Mouse (Mus musculus) olfactory bulb, adult 2 months (tissue): ENCODE results near the gene Fgf10. TPM values are rescaled to one million over a fixed set of nuclear protein-coding genes. Genes with fewer than 3 reads are reported as not detected.

Source experiments
- H3K27ac ChIP-seq: fragments of 200-500 bp; 2 replicates; pipeline ENCODE4 v1.5.1; 2012; ENCODE audit warnings: low read depth, low read length; ENCODE audit not compliant: insufficient read depth
- H3K4me1 ChIP-seq: fragments of 200-500 bp; 2 replicates; pipeline ENCODE4 v1.6.1; 2012; ENCODE audit warnings: low read length; ENCODE audit not compliant: control insufficient read depth, insufficient read depth
- H3K4me3 ChIP-seq: fragments of 200-500 bp; 2 replicates; pipeline ENCODE4 v1.5.1; 2012; ENCODE audit warnings: mild to moderate bottlenecking, low read depth, low read length, moderate library complexity; ENCODE audit not compliant: insufficient read depth
- CTCF ChIP-seq: fragments of 200-500 bp; IDR thresholded peaks from 2 replicates; pipeline ENCODE4 v1.5.1; 2012; ENCODE audit warnings: low read depth, mild to moderate bottlenecking, low read length, moderate library complexity; ENCODE audit not compliant: insufficient read depth
- POLR2A ChIP-seq: fragments of 200-500 bp; IDR thresholded peaks from 2 replicates; pipeline ENCODE4 v1.6.1; 2012; ENCODE audit warnings: mild to moderate bottlenecking, low read depth, low read length, moderate library complexity; ENCODE audit not compliant: insufficient read depth
- WGBS: fragments of 180-500 bp; shearing (Covaris S2); methylation state at CpG from one replicate; pipeline ENCODE4 v1.1.7; 2018; 5-methylcytosine and 5-hydroxymethylcytosine counted together
- polyA plus RNA-seq: library from polyadenylated mRNA; stranded (reverse); fragments of >200 nt; gene quantifications from 2 replicates; pipeline ENCODE4 v1.2.4, GENCODE M21; 2012; ENCODE audit warnings: low replicate concordance; ENCODE audit not compliant: missing spikeins, insufficient read depth, insufficient read length

Fgf10 gene
- polyA plus RNA-seq, 1 experiment: not detected

GRCm38 (mm10) chr13:118715066-118716018, 45.8 kb downstream of the Fgf10 start:
- H3K4me1 ChIP-seq: peaks cover 8% of the 10 kb centered on the region; the same call in 1 of the 2 replicates
- TF ChIP-seq CTCF (no peak), POLR2A (0 out of 2 replicates have a peak, but pooled peaks have one; percentile 14)
- peak overlapping the region; percentile 55 for H3K4me3 ChIP-seq
- peak overlapping the region; percentile 14; the same call in 1 of the 2 replicates for H3K27ac ChIP-seq
- WGBS: 3% methylated on average over 31 of the region's 31 CpGs

GRCm38 (mm10) chr13:118716265-118716664, 46.7 kb downstream of the Fgf10 start:
- Histone ChIP-seq H3K4me3 (peak overlapping the region; percentile 33), H3K27ac (no peak overlapping the region), H3K4me1 (peaks cover 8% of the 10 kb centered on the region; the same call in 1 of the 2 replicates)
- TF ChIP-seq POLR2A: no peak
- no peak for TF ChIP-seq CTCF
- WGBS: 28% methylated on average over 8 of the region's 8 CpGs

- no peak overlapping the region for H3K27ac ChIP-seq
- TF ChIP-seq CTCF: no peak
- peaks cover 8% of the 10 kb centered on the region; the same call in 1 of the 2 replicates for H3K4me1 ChIP-seq
- WGBS: 60% methylated on average over 1 of the region's 1 CpGs
- H3K4me3 ChIP-seq: no peak overlapping the region
These were observed 47.1 kb downstream of the Fgf10 start for GRCm38 (mm10) chr13:118716726-118717125.

GRCm38 (mm10) chr13:118718396-118718795, 48.8 kb downstream of the Fgf10 start:
- 26% methylated on average over 3 of the region's 3 CpGs for WGBS
- Histone ChIP-seq H3K4me3 (no peak overlapping the region), H3K4me1 (peaks cover 8% of the 10 kb centered on the region; the same call in 1 of the 2 replicates), H3K27ac (no peak overlapping the region)
- no peak for TF ChIP-seq CTCF
- no peak for TF ChIP-seq POLR2A

- TF ChIP-seq POLR2A (no peak), CTCF (no peak)
- 68% methylated on average over 1 of the region's 1 CpGs for WGBS
- Histone ChIP-seq H3K27ac (no peak overlapping the region), H3K4me3 (no peak overlapping the region), H3K4me1 (no peaks in the 10 kb centered on the region)
These were observed 52.1 kb downstream of the Fgf10 start for GRCm38 (mm10) chr13:118721668-118722067.

- TF ChIP-seq POLR2A (no peak), CTCF (no peak)
- 58% methylated on average over 12 of the region's 12 CpGs for WGBS
- Histone ChIP-seq H3K4me3 (no peak overlapping the region), H3K27ac (no peak overlapping the region), H3K4me1 (no peaks in the 10 kb centered on the region)
These were observed 62.4 kb downstream of the Fgf10 start for GRCm38 (mm10) chr13:118731850-118732552.

GRCm38 (mm10) chr13:118739854-118740411, 70.3 kb downstream of the Fgf10 start:
- no peaks in the 10 kb centered on the region for H3K4me1 ChIP-seq
- WGBS: 95% methylated on average over 2 of the region's 2 CpGs
- H3K27ac ChIP-seq: no peak overlapping the region
- no peak for TF ChIP-seq CTCF
- TF ChIP-seq POLR2A: no peak
- H3K4me3 ChIP-seq: no peak overlapping the region

- 82% methylated on average over 4 of the region's 4 CpGs for WGBS
These were observed 73.2 kb downstream of the Fgf10 start for GRCm38 (mm10) chr13:118742788-118743187.

GRCm38 (mm10) chr13:118744806-118745205, 75.2 kb downstream of the Fgf10 start:
- Histone ChIP-seq H3K4me1 (no peaks in the 10 kb centered on the region), H3K4me3 (no peak overlapping the region), H3K27ac (no peak overlapping the region)
- 92% methylated on average over 7 of the region's 7 CpGs for WGBS
- TF ChIP-seq POLR2A: no peak
- TF ChIP-seq CTCF: no peak

More at GRCm38 (mm10) chr13:118742788-118743187, 73.2 kb downstream of the Fgf10 start:
- Histone ChIP-seq H3K27ac (no peak overlapping the region), H3K4me1 (no peaks in the 10 kb centered on the region), H3K4me3 (no peak overlapping the region)
- no peak for TF ChIP-seq POLR2A
- TF ChIP-seq CTCF: no peak
